Mouse (Mus musculus): ENCODE results near the gene Scrn3.

The Scrn3 gene

GRCm38 (mm10) chr2:73312152-73313116, at the start of gene Scrn3, which contains the start of gene Cir1:
Gene Scrn3 (plus strand): TSS chr2:73312601.
Gene Cir1 (minus strand): TSS chr2:73312701.
- DNase-seq (ENCODE audit: low read depth, low spot score) = peak; percentile 99

DNA sequence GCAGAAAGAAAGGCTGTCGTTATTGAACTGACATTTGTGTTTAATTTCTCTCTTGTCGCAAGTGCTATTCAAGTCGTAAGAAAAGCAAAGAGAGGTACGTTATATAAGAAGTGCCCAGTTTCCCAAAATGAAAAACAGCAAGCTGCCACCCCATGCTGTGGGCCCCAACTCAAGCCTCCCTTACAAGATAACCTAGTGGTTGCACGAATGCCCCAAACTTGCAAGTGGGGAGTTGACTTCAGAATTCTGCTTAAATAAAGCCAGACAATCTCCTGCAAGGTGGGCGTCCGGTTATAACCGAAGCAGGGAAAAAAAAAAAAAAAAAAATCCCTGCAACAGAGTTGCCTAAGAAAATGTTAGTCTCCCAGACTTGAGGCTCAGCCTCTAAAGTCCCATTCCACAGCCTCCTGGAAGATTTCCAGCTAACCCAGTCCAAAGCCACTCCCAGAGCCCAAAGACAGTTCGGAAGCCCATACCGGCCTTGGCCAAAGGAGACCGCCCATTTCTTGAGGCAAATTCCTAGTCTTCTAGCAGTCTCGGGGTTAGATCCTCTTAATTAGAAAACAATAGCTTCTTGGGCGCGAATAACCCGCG, 49.1 kb upstream of the Scrn3 start:
- DNase-seq (ENCODE audit: low read depth, low spot score) = no peak

DNA sequence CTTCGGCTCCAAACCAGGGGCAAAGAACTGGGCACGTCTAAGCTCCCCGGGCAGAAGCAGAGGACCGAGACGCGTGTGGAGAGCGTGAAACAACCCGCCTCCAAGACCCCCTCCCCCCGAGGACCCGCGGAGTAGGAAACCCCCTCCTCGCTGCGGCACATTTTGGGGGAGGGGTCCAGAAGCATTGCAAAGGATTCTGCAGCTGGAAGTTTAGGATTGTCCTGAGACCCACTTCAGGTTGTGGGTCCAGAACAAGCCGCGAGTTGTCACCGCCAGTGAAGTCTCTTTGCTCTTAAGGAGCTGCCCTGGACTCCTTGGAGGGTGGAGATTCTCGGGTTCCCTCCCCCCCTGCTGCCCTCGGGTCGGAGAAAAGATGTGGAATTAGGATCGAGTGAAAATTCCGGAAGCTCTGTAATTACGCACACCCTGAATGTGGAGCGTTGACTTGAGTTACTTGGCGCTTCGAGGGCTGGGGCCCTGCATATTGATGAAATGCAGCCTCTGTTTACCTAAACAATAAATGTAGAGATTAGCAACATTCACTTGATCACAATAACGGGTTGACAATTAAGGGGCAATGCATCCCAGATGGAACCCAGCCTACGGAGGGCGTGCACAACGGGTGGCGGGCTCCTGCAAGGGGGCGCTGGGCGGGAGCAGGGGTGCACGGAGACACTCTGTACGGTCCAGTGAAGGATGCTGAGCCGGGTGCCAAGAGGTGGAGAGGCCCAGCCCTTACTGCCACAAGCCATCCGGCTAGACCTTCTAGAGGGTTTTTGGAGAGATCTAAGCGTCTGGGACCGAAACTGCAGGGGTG, 48.4 kb upstream of the Scrn3 start:
- no peak for DNase-seq (ENCODE audit: low read depth, low spot score)

- DNase-seq (ENCODE audit: low read depth, low spot score) = no peak
These were observed 47.7 kb upstream of the Scrn3 start for GRCm38 (mm10) chr2:73264611-73265195.

GRCm38 (mm10) chr2:73266011-73266410, 46.4 kb upstream of the Scrn3 start:
- no peak for DNase-seq (ENCODE audit: low read depth, low spot score)

- no peak for DNase-seq (ENCODE audit: low read depth, low spot score)
These were observed 45.8 kb upstream of the Scrn3 start for GRCm38 (mm10) chr2:73266623-73267022.

DNA sequence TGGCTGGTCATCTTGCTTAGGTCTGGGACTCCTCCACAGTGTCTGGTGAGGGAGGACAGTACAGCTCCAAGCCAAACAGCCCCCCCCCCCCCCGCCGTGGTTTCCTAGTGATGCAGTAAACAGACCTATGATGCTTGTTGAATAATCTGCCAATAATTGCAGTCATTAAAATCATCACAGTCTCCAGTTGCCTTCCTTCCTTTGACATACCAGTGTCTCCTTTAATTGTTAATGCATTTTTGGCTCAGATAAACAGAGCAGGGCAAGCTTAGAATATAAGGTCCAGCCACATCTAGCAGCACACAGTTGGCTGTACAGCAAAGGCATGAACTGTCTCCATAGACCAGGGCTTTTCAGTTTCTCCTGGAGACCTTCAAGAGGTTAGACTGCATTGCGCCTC, 45.2 kb upstream of the Scrn3 start:
- no peak for DNase-seq (ENCODE audit: low read depth, low spot score)

DNA sequence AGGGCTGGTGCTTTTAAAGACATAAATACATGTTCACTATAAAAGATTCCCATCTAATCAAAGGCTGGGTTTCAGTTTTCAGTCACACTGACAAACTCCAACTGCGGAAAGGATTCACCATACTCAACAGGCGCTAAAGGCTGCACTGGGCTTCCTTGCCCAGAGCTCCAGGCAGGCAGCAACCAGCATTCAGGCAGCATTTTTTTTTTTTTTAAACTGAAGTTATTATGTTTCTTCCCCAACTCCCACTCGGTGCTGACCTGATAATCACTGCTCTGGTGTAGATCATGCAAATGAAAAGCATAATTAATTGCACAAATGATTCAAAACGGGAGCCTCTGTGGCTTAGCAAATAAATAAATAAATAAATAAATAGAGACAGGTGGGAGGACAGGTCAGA, 44.6 kb upstream of the Scrn3 start:
- no peak for DNase-seq (ENCODE audit: low read depth, low spot score)

DNA sequence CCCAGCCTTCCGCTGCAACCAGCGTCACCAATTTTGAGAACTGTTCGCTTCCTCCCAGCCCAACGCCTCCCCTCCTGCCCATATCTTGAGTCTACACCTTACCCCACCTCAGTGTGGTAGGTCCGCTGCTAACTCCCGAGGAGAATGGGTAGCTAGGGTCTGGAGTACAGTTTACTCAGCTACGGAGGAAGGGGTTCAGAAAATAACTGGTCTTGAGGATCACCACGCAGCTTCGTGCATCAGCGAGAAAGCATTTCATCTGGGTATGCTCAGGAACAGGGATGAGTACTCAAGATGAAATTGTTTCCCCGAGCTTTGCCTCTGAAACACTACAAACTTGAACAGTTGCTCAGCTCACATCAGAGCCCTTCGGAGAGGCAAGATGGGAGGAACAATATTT, 44.1 kb upstream of the Scrn3 start:
- no peak for DNase-seq (ENCODE audit: low read depth, low spot score)

- no peak for DNase-seq (ENCODE audit: low read depth, low spot score)
These were observed 43.5 kb upstream of the Scrn3 start for GRCm38 (mm10) chr2:73268836-73269395.

DNA sequence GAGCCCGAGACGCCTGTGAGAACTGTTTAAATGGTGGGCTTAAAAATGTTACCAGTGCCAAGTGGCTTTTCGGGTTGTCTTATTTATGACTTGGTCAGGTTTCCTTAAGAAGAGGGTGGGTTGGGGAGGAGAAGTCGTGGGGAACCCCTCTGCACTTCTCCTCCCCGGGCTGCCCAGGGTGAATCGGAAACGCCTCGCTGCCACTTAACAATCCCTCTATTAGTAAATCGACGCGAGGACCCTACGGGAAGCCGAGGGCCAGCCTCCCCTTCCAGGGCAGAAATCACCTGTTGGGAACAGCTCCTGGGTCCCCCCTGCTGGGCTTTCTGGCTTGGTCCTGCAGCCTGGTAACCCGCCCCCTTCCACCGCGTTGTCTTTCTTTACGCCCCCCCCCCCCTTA, 42.7 kb upstream of the Scrn3 start:
- no peak for DNase-seq (ENCODE audit: low read depth, low spot score)

GRCm38 (mm10) chr2:73270071-73270592, 42.3 kb upstream of the Scrn3 start:
- no peak for DNase-seq (ENCODE audit: low read depth, low spot score)

DNA sequence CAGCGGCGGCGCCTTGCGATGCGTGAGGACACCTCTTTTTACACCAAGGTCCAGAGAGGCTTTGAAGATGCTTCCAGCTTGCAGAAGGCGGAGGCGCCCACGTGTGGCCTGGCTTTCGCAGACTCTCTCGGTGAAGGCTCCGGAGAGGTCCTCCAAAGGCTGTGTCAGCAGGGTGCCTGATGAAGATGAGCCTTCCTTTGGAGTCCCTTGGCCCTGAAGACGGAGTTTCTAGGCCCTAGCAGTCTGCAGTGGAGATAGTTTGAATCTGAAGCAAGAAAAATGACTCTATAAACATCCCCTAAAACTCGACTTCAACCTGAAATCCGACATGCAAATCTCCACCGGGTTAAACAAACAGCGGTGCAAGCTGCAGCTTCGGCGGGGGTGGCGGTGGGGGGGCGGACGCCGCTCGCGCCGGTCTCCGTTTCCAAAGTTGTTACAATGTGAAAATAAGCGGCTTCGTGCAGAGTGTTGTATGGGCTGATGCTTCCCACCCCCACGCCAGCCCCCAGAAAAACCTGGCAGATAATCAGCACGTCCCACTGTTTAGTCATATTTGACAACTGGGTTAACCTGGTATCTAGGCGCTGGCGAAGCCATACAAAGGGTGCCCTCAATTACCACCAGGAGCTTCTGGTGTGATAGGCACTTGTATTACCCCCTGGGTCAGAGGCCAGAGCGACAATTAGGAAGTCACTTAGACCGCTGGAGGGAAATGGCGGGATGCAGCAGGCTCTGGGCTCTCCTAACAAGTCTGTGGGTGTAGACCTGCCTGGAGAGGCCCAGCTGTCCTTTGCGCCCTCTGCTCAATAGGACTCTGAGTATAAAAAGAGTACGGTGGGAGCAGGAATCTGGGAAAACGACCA, 41.6 kb upstream of the Scrn3 start:
- no peak for DNase-seq (ENCODE audit: low read depth, low spot score)

DNA sequence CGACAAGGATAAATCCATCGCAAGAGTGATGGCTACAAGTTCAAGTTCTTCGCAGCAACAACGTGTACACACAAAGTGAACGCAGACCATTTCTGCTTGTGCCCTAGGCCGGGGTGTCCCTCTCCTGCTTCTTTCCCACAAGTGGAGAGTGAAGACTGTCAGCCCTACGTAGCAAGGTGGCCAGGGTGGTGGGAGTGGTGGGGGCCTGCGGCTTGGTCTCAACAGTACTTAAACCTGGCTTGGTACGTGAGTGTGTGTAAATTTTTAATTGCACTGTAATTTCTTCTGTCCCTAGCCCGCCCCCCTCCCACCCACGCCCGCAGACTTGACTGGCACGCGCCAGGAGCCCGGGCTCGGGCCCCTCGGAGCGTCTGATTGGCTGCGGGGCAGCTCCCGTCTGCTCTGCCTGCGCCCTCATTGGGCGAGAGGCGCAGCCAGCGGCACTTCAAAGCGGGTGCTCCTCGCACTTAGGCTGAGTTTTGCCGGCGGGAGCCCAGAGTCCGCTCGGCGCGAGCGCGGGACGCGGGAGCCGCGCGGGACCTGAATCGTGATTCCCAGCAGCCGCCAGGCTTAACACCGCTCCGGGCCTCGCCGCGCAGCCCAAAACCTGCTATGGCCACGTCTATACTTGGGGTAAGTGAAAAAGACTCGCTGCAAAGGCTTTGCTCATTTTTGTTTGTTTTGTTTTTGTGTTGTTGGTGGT, 40.8 kb upstream of the Scrn3 start, which contains the start of gene Sp9:
Gene Sp9, plus strand, starts transcription at position 467 of the 703 bp plus-strand sequence.
- peak; percentile 85 for DNase-seq (ENCODE audit: low read depth, low spot score)

DNA sequence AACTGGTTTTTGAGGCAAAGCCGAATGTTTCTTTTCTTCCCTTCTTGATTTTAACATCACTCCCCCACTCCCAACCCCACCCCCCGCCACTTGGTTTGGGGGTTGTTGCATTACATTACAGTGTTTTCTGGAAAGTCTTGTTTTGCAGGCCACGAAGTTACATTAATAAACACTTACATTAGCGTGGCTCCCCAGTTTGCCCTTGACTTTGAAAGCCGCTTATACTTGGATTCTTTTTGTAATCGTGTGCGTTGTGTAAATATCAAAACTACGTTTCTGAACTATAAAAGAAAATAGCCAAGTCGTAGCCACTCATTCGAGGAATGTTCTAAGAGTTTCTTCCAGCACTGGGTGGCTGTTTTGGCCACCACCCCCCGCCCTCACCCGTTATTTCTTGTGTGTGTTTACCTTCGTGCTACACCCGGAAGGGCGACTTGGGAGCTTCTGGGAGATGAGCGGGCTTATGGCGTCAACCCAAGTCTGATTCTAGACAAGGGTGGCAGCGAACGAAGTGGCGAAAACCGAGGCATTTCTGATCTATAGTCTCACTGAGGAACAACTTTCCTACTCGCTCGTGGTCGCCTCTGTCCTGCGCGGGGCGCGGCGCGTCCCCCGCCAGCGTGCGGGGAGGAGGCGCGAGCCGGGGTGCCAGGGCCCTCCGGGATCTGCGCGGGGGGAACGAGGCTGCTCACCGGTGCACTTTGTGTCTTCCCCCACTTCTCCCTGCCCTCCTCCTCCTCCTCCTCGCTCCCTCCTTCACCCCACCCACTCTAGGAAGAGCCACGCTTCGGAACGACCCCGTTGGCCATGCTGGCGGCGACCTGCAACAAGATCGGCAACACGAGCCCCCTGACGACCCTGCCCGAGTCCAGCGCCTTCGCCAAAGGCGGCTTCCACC, 39.8 kb upstream of the Scrn3 start:
- no peak for DNase-seq (ENCODE audit: low read depth, low spot score)

DNA sequence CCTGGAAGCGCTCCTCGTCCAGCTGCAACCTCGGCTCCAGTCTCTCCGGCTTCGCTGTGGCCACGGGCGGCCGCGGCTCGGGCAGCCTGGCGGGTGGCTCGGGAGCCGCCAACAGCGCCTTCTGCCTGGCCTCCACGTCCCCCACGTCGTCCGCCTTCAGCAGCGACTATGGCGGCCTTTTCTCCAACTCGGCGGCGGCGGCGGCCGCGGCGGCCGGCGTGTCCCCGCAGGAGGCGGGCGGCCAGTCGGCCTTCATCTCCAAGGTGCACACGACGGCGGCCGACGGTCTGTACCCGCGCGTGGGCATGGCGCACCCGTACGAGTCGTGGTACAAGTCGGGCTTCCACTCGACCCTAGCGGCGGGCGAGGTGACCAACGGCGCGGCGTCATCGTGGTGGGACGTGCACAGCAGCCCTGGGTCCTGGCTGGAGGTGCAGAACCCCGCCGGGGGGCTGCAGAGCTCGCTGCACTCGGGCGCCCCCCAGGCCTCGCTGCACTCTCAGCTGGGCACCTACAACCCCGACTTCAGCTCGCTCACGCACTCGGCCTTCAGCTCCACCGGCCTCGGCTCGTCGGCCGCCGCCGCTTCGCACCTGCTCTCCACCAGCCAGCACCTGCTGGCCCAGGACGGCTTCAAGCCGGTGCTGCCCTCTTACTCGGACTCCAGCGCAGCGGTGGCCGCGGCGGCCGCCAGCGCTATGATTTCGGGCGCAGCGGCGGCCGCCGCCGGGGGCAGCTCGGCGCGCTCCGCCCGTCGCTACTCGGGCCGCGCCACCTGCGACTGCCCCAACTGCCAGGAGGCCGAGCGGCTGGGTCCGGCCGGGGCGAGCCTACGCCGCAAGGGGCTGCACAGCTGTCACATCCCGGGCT, 38.9 kb upstream of the Scrn3 start:
- no peak for DNase-seq (ENCODE audit: low read depth, low spot score)

- DNase-seq (ENCODE audit: low read depth, low spot score) = no peak
These were observed 38.1 kb upstream of the Scrn3 start for GRCm38 (mm10) chr2:73274119-73274920.

All from brain, adult 2 months (tissue).